Mouse (Mus musculus) lung, adult 2 months (tissue): Measurements from ENCODE around the gene Adam30. TPM values are rescaled to one million over a fixed set of nuclear protein-coding genes. Genes with fewer than 3 reads are reported as not detected.

ENCODE experiments used
- DNase-seq: peaks from one replicate; pipeline ENCODE4 v3.0.0; 2022
- H3K4me1 ChIP-seq: fragments of 200-500 bp; 2 replicates; pipeline ENCODE4 v1.6.1; 2011; ENCODE audit warnings: low read length; ENCODE audit not compliant: control insufficient read depth, insufficient read depth
- H3K4me3 ChIP-seq: fragments of 200-500 bp; replicated peaks from 2 replicates; pipeline ENCODE3; 2011; ENCODE audit warnings: low read depth, mild to moderate bottlenecking, control low read depth, low read length; ENCODE audit errors: extremely low read depth
- CTCF ChIP-seq: fragments of 200-500 bp; IDR thresholded peaks from 2 replicates; pipeline ENCODE4 v1.5.1; 2011; ENCODE audit warnings: mild to moderate bottlenecking, low read length, control low read depth; ENCODE audit not compliant: insufficient read depth
- POLR2A ChIP-seq: fragments of 200-500 bp; IDR thresholded peaks from 2 replicates; pipeline ENCODE4 v1.6.1; 2011; ENCODE audit warnings: low read depth, mild to moderate bottlenecking, control low read depth, low read length, borderline replicate concordance; ENCODE audit errors: extremely low read depth
- WGBS: fragments of 180-500 bp; shearing (Covaris S2); methylation state at CpG from one replicate; pipeline ENCODE4 v1.1.7; 2018; 5-methylcytosine and 5-hydroxymethylcytosine counted together
- polyA plus RNA-seq: library from polyadenylated mRNA; depleted of rRNA; stranded (reverse); fragments of >200 nt; gene quantifications from 2 replicates; pipeline ENCODE4 v1.2.3, GENCODE M21; 2012; rRNA removed

The Adam30 gene
- polyA plus RNA-seq, 1 experiment = not detected

DNA sequence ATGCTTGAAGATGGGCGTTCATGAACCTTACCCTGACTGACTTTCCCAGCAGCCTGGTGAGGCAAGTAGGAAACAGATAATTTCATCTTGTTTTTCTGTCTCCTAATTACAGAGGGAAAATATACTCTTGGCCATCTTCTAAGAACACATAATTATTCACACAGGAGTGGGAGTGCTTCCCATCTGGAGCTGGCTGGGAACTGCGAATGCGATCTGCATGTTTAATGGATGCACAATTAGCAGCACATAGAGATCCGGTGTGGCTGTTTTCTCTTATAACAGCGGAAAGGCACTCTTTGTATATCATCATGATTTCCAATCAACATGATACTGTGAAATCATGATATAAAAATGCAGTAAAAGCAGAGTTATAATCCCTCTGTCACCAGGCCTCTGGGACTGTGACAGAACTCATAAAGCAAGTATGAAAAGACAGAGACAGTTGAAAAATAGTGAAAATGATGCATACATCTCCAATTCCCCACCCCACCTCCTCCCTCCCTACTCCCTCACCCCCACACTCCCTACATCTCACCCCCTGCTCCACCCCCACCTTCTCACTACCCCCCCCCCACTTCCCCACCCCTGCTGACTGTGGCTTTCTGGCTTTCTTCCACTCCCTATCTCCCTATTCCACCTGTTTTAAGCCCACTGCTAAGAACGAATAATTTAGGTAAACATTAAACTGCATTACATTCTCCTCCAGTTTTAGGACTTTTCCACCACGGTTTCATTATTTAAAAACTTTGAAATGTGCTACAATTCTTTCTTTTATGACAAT lies 51.1 kb downstream of the Adam30 start:
- no peaks in the 10 kb centered on the region for H3K4me1 ChIP-seq
- 65% methylated on average over 7 of the region's 7 CpGs for WGBS
- DNase-seq = no peak
- no peak overlapping the region for H3K4me3 ChIP-seq
- TF ChIP-seq CTCF = no peak
- no peak for TF ChIP-seq POLR2A

Other genes starting within 250 kb of the Adam30 start
- 43.0 and 48.7 TPM in 2 replicates for gene Notch2, start 147.1 kb upstream of the Adam30 start, polyA plus RNA-seq
- 0.34 TPM in 1 of 2 replicates, not detected in the other for gene Reg4, start 61.5 kb downstream of the Adam30 start, polyA plus RNA-seq
- gene Hmgcs2, start 119.8 kb downstream of the Adam30 start, polyA plus RNA-seq = 12.8 and 14.4 TPM in 2 replicates
- 19.8 and 21.4 TPM in 2 replicates for gene Phgdh, start 179.4 kb downstream of the Adam30 start, polyA plus RNA-seq
- gene Zfp697, start 221.8 kb downstream of the Adam30 start, polyA plus RNA-seq = 17.0 and 17.9 TPM in 2 replicates